Mouse (Mus musculus) 416B (cell line): Measurements from ENCODE around the gene Sept12.

Experiments
- DNase-seq: peaks from one replicate; pipeline ENCODE4 v3.0.0; 2011; ENCODE audit warnings: low read depth

The Sept12 gene

GRCm38 (mm10) chr16:4974521-4974920, 23.1 kb downstream of the Sept12 start:
- DNase-seq = no peak

GRCm38 (mm10) chr16:4971626-4972025, 26.0 kb downstream of the Sept12 start:
- DNase-seq = peak; percentile 34

- peak; percentile 83 for DNase-seq
Measured at GRCm38 (mm10) chr16:4969055-4969843, 28.4 kb downstream of the Sept12 start.

GRCm38 (mm10) chr16:4968426-4968825, 29.2 kb downstream of the Sept12 start:
- DNase-seq = no peak

- DNase-seq = no peak
Measured at GRCm38 (mm10) chr16:4965392-4966129, 32.1 kb downstream of the Sept12 start.

GRCm38 (mm10) chr16:4964731-4965391, 32.8 kb downstream of the Sept12 start:
- DNase-seq = peak; percentile 74

GRCm38 (mm10) chr16:4963797-4964709, 33.6 kb downstream of the Sept12 start, which contains the start of gene Anks3:
Anks3 (minus strand) TSS chr16:4964205.
- DNase-seq = peak; percentile 93

GRCm38 (mm10) chr16:4963346-4963745, 34.3 kb downstream of the Sept12 start:
- peak; percentile 22 for DNase-seq

GRCm38 (mm10) chr16:4960260-4960659, 37.4 kb downstream of the Sept12 start:
- no peak for DNase-seq

- no peak for DNase-seq
Measured at GRCm38 (mm10) chr16:4957446-4957845, 40.2 kb downstream of the Sept12 start.

GRCm38 (mm10) chr16:4956609-4957008, 41.0 kb downstream of the Sept12 start:
- no peak for DNase-seq

GRCm38 (mm10) chr16:4947378-4947777, 50.3 kb downstream of the Sept12 start:
- DNase-seq = no peak

GRCm38 (mm10) chr16:4946155-4946554, 51.5 kb downstream of the Sept12 start:
- no peak for DNase-seq

GRCm38 (mm10) chr16:4945415-4945814, 52.2 kb downstream of the Sept12 start:
- DNase-seq = no peak

- DNase-seq = no peak
Measured at GRCm38 (mm10) chr16:4943431-4943830, 54.2 kb downstream of the Sept12 start.

GRCm38 (mm10) chr16:4942868-4943267, 54.8 kb downstream of the Sept12 start:
- DNase-seq = no peak

- DNase-seq = no peak
Measured at GRCm38 (mm10) chr16:4941016-4941415, 56.6 kb downstream of the Sept12 start.

GRCm38 (mm10) chr16:4940311-4940850, 57.3 kb downstream of the Sept12 start:
- DNase-seq = no peak

GRCm38 (mm10) chr16:4939412-4939811, 58.2 kb downstream of the Sept12 start:
- peak; percentile 32 for DNase-seq

GRCm38 (mm10) chr16:4938989-4939388, 58.7 kb downstream of the Sept12 start:
- DNase-seq = peak; percentile 93

GRCm38 (mm10) chr16:4938461-4938860, 59.2 kb downstream of the Sept12 start, which contains the start of gene Nudt16l1:
Nudt16l1 (plus strand) TSS chr16:4938761.
- DNase-seq = no peak
